Comparison of ENCODE assay signal across 1 mouse cellular context in the genomic region with DNA sequence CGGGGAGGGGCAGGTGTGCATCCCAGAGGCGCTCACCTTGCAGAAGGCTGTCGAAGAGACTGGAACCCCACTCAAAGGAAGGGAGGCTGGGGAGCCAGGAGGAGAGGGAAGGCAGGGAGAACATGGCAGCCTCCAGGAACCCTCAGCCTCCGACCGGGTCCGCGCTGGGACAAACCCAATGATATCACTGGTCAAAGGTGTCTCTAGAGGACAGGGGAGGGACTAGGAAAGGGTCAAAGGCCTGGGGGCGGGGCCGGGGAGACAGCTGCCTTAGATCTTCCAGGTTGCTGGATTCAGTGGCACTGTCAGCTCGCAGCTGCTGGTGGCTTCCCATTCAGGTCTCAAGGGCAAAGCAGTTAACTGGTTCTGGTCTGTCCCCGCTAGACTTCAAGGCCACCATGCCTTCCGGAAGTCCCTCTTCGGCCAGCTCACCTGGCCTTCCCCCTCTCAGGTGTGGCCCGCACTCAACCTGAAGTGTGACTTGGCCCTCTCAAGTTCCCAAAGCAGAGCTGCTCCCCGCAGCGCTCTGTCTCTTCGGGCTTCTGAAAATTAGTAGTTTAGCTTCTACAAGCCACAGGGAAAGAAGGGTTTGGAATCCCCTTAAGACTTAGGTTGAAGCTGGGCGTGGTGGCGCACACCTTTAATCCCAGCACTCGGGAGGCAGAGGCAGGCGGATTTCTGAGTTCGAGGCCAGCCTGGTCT.
TF ChIP-seq lines count a peak whose summit lies in the region.

No protein-coding gene starts in this region.

TF ChIP-seq in CH12.LX, 34 proteins besides CTCF, POLR2A, EP300 and RAD21:
- TF ChIP-seq HCFC1 (IDR thresholded peaks at IDR 0.05; ENCODE audit: low read depth, low read length) (peak; percentile 12; the same call in 1 of the 2 replicates), BHLHE40 (IDR thresholded peaks at IDR 0.05; ENCODE audit: low read depth, low read length) (no peak), ELF1 (IDR thresholded peaks at IDR 0.05; ENCODE audit: low read depth, low read length) (no peak), SIN3A (IDR thresholded peaks at IDR 0.05; ENCODE audit: low read length) (0 out of 2 replicates have a peak, but pooled peaks have one; percentile 44), CHD2 (IDR thresholded peaks at IDR 0.05; ENCODE audit: low read length) (no peak), POLR2AphosphoS2 (IDR thresholded peaks at IDR 0.05; ENCODE audit: low read depth, low read length) (no peak), TCF12 (IDR thresholded peaks at IDR 0.05; ENCODE audit: low read depth, low read length) (peak; percentile 7; the same call in 1 of the 2 replicates), KAT2A (IDR thresholded peaks at IDR 0.05; ENCODE audit: insufficient replicate concordance, low read length) (no peak)
